Mouse (Mus musculus): ENCODE measurements at regions not wholly inside any gene's neighbourhood (a gene's known extent, or its start where the extent isn't known, plus 50 kb on each side); places are given as distances from the start of the nearest gene placed in this dataset.

DNA sequence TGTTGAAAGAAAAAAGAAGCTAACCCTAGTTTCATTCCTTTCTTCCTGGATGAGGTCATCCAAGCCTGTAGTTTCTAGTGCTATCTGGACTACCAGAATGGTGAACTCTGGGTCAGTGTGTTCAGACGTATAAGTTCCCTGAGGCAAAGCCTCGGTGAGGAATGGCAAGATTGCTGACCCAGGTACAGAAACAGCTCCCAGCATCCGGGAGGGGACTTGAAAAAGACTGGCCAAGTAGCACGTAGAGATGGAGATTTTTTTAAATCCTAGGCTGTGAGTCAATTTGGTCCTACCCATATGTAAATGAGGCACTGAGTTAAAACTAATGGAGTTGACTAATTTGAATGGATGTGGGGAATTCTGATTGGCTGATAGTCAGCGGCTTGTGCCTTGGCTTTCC is 55.0 kb upstream of the Gm11084 start:
- ATAC-seq (replicated peaks in 1 of 2; ENCODE audit: insufficient read depth in 1 of 2, low FRiP score in 2 of 2, low TSS enrichment in 1 of 2, low read depth in 1 of 2, poor library complexity in 2 of 2, severe bottlenecking in 2 of 2) = no peak

DNA sequence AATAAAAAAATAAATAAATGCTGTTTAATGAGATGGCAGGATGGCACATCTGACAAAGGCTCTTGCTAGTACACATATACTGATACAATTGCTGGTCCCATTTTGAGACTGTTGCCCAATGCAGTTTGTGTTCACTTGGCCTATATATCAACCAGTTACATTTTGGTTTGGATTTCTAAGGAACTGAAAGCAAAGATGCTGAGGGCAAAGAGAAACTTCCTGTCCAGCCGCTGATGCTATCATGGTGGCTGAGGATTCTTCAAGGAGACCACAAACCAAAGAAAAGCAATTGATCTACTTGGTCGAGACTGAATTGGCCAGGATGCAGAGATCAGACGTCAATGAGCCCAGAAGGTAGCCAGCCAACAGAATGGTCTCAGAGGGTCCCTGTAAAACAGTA is 53.5 kb upstream of the Gm11084 start:
- no peak for ATAC-seq (replicated peaks in 1 of 2; ENCODE audit: insufficient read depth in 1 of 2, low FRiP score in 2 of 2, low TSS enrichment in 1 of 2, low read depth in 1 of 2, poor library complexity in 2 of 2, severe bottlenecking in 2 of 2)

DNA sequence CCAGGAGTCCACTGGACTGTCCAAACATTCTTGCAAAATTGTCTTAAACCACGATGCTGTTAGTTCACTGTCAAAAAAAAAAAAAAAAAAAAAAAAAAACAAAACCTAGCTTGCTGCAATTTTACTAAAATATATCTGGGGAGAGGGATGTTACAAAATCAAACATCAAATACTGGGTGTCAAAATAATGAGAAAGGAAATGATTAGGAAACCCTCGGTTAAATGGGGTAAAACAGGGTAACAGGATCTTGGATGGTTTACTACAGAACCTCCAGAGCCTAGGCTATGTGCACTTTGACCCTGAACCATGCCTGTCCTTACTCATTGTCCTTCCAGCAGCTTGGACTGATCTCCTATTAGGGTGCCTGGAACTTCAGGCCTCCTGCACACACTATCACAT is 52.8 kb upstream of the Gm11084 start:
- no peak; a peak in 1 of 4 replicates for ATAC-seq (replicated peaks in 1 of 2; ENCODE audit: insufficient read depth in 1 of 2, low FRiP score in 2 of 2, low TSS enrichment in 1 of 2, low read depth in 1 of 2, poor library complexity in 2 of 2, severe bottlenecking in 2 of 2)

DNA sequence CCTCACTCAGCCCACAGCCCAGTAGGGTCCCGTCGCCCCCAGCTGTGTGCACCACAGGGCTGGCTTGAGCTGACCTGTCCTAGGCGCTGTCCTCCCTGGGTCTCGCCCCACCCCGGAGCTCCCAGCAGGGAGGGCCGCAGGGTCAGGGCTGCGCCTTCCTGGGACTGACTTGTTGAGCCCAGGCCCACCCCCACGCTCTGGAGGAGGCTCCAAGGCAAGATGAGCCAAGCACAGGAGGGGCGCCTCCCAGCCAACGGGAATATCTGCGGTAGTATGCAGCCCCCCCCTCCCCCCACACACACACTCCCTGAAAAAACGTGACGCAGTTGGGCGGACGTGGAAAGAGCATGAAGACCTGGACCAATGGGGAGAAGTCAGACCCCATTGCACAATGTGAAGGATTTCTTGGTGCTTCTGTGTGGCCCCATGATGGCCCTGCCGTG is 51.8 kb upstream of the Gm11084 start:
- ATAC-seq (replicated peaks in 1 of 2; ENCODE audit: insufficient read depth in 1 of 2, low FRiP score in 2 of 2, low TSS enrichment in 1 of 2, low read depth in 1 of 2, poor library complexity in 2 of 2, severe bottlenecking in 2 of 2) = peak; percentile 44 to 74; a peak in 2 of 4 replicates

DNA sequence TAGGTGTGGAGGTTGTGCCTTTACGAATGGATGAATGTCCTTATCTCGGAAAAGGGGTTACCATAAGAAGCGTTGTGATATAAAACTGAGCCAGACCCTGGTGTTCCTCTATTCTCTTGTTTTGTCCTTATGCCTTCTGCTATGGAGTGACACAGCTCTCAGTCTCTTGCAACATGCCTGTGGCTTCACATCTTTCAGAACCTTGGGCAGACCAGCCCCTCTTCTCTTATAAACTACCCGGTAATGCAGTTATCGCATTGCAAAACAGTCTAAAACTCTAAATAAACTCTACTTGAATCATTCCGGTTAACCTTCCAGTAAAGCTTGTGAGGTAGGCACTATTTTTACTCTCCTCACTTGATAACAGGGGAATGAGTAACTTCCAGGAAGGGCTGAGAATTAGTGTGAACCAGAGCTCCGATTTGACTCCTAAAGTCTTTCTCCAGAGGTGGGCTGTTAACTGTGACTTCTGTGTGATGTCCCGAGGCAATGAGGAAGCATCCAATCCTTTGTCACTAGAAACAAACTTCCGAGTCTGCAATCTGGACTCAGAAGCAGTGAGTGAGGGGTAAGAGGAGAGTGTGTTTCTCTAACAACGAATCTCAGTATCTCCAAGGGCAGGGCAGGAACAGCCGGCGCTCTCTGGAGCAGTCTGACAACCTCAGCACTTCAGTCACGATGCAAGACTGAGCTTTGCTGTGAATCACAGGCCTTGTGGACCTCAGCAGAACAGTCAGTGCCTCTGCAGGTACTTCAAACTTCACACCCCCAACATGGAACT is 50.9 kb upstream of the Gm11084 start:
- ATAC-seq (replicated peaks in 1 of 2; ENCODE audit: insufficient read depth in 1 of 2, low FRiP score in 2 of 2, low TSS enrichment in 1 of 2, low read depth in 1 of 2, poor library complexity in 2 of 2, severe bottlenecking in 2 of 2) = peak; percentile 18 to 49; a peak in 1 of 4 replicates

All from hematopoietic stem cell, adult 5-6 weeks (primary cell).